Mouse (Mus musculus) hindbrain, embryonic 11.5 days (tissue): ENCODE results near the gene Arvcf. TPM values are rescaled to one million over a fixed set of nuclear protein-coding genes. Genes with fewer than 3 reads are reported as not detected.

Source experiments
- ATAC-seq: fragments of 200-750 bp; cut with Nextera tagmentation; 2 replicates; pipeline ENCODE4 v1.8.0; 2017; ENCODE audit warnings: mild to moderate bottlenecking, moderate TSS enrichment, moderate library complexity; ENCODE audit not compliant: low FRiP score
- DNase-seq: peaks from one replicate; pipeline ENCODE4 v3.0.0-alpha.2; 2015; ENCODE audit warnings: low spot score
- H3K27ac ChIP-seq: fragments of 300-500 bp; sonication (generic); 2 replicates; pipeline ENCODE4 v1.5.1; 2014; ENCODE audit warnings: mild to moderate bottlenecking, low read depth, low read length
- H3K27me3 ChIP-seq: fragments of 300-500 bp; sonication (generic); 2 replicates; pipeline ENCODE4 v1.6.1; 2014; ENCODE audit warnings: mild to moderate bottlenecking, low read length, moderate library complexity, mixed read lengths; ENCODE audit not compliant: control insufficient read depth, insufficient read depth
- H3K36me3 ChIP-seq: fragments of 300-500 bp; sonication (generic); 2 replicates; pipeline ENCODE4 v1.6.1; 2014; ENCODE audit warnings: mild to moderate bottlenecking, low read length, moderate library complexity, mixed read lengths; ENCODE audit not compliant: control insufficient read depth, insufficient read depth
- H3K4me1 ChIP-seq: fragments of 300-500 bp; sonication (generic); replicated peaks from 2 replicates; pipeline ENCODE4 v1.6.1; 2014; ENCODE audit warnings: low read length, mixed read lengths; ENCODE audit not compliant: control insufficient read depth, insufficient read depth
- H3K4me2 ChIP-seq: fragments of 300-500 bp; sonication (generic); replicated peaks from 2 replicates; pipeline ENCODE4 v1.6.1; 2014; ENCODE audit warnings: mild to moderate bottlenecking, low read depth, low read length
- H3K4me3 ChIP-seq: fragments of 300-500 bp; sonication (generic); 2 replicates; pipeline ENCODE4 v1.5.1; 2014; ENCODE audit warnings: low read depth, low read length
- H3K9ac ChIP-seq: fragments of 300-500 bp; sonication (generic); 2 replicates; pipeline ENCODE4 v1.6.1; 2014; ENCODE audit warnings: low read depth, low read length
- H3K9me3 ChIP-seq: fragments of 300-500 bp; sonication (generic); 2 replicates; pipeline ENCODE4 v1.6.1; 2016; ENCODE audit warnings: low read length; ENCODE audit not compliant: control insufficient read depth
- WGBS: fragments of 180-500 bp; shearing (Covaris S2); extraction: QIAGEN DNeasy Blood & Tissue Kit; methylation state at CpG from one replicate; pipeline ENCODE4 v1.1.7; 2014; 5-methylcytosine and 5-hydroxymethylcytosine counted together
- polyA plus RNA-seq: library from polyadenylated mRNA; unstranded; fragments of >200 nt; fragmentation: Nextera tagmentation; extraction: Ambion mirVana; gene quantifications from 2 replicates; pipeline ENCODE4 v1.2.1, GENCODE M21; 2014

The Arvcf gene
- polyA plus RNA-seq, 1 experiment from 2014 or later = 62.0 TPM

- WGBS = 18% methylated on average over 11 of the region's 11 CpGs
- H3K27ac ChIP-seq = peak overlapping the region; percentile 80
- no peaks in the 10 kb centered on the region for H3K9me3 ChIP-seq
- peak overlapping the region; percentile 44 for H3K9ac ChIP-seq
- peaks cover 33% of the 10 kb centered on the region for H3K4me1 ChIP-seq
- H3K36me3 ChIP-seq = peaks cover 25% of the 10 kb centered on the region
- H3K4me3 ChIP-seq = peak overlapping the region; percentile 6; the same call in 1 of the 2 replicates
- no peaks in the 10 kb centered on the region for H3K27me3 ChIP-seq
- peak; percentile 55 for DNase-seq
- peak; percentile 42 for ATAC-seq
- peak overlapping the region; percentile 32 for H3K4me2 ChIP-seq
These were observed 47.0 kb downstream of the Arvcf start for GRCm38 (mm10) chr16:18394777-18395619.

- H3K27me3 ChIP-seq = no peaks in the 10 kb centered on the region
- 25% methylated on average over 6 of the region's 7 CpGs for WGBS
- peak overlapping the region; percentile 32 for H3K4me2 ChIP-seq
- ATAC-seq (no peak), DNase-seq (no peak)
- H3K4me3 ChIP-seq = no peak overlapping the region
- H3K27ac ChIP-seq = peak overlapping the region; percentile 80
- H3K9me3 ChIP-seq = no peaks in the 10 kb centered on the region
- peak overlapping the region; percentile 12; the same call in 1 of the 2 replicates for H3K9ac ChIP-seq
- H3K4me1 ChIP-seq = peaks cover 40% of the 10 kb centered on the region
- H3K36me3 ChIP-seq = peaks cover 25% of the 10 kb centered on the region
These were observed 47.6 kb downstream of the Arvcf start for GRCm38 (mm10) chr16:18395620-18396036.

- 71% methylated on average over 2 of the region's 2 CpGs for WGBS
- ATAC-seq (no peak), DNase-seq (no peak)
- Histone ChIP-seq H3K4me2 (peak overlapping the region; percentile 32), H3K9me3 (no peaks in the 10 kb centered on the region), H3K27ac (peak overlapping the region; percentile 80), H3K9ac (no peak overlapping the region), H3K4me3 (no peak overlapping the region), H3K4me1 (peaks cover 46% of the 10 kb centered on the region), H3K27me3 (no peaks in the 10 kb centered on the region), H3K36me3 (peaks cover 25% of the 10 kb centered on the region)
These were observed 48.2 kb downstream of the Arvcf start for GRCm38 (mm10) chr16:18396201-18396600.

- 97% methylated on average over 27 of the region's 27 CpGs for WGBS
- Histone ChIP-seq H3K36me3 (peaks cover 33% of the 10 kb centered on the region), H3K9me3 (no peaks in the 10 kb centered on the region), H3K27ac (no peak overlapping the region), H3K4me1 (peaks cover 50% of the 10 kb centered on the region), H3K9ac (no peak overlapping the region), H3K27me3 (no peaks in the 10 kb centered on the region), H3K4me3 (no peak overlapping the region), H3K4me2 (no peak overlapping the region)
- ATAC-seq = no peak
- no peak for DNase-seq
These were observed 49.0 kb downstream of the Arvcf start for GRCm38 (mm10) chr16:18396791-18397621.

GRCm38 (mm10) chr16:18400028-18400427, 52.0 kb downstream of the Arvcf start:
- Histone ChIP-seq H3K9me3 (no peaks in the 10 kb centered on the region), H3K36me3 (peaks cover 49% of the 10 kb centered on the region), H3K9ac (peak overlapping the region; percentile 24; the same call in 1 of the 2 replicates), H3K27ac (peak overlapping the region; percentile 84), H3K4me3 (no peak overlapping the region), H3K4me1 (peaks cover 36% of the 10 kb centered on the region), H3K4me2 (0 out of 2 replicates have a peak overlapping the region, but pooled peaks have one; percentile 3), H3K27me3 (no peaks in the 10 kb centered on the region)
- DNase-seq = no peak
- ATAC-seq = no peak
- 60% methylated on average over 9 of the region's 9 CpGs for WGBS

- peaks cover 36% of the 10 kb centered on the region for H3K4me1 ChIP-seq
- no peaks in the 10 kb centered on the region for H3K27me3 ChIP-seq
- 26% methylated on average over 7 of the region's 7 CpGs for WGBS
- H3K4me2 ChIP-seq = peak overlapping the region; percentile 15
- H3K9me3 ChIP-seq = no peaks in the 10 kb centered on the region
- peak overlapping the region; percentile 84 for H3K27ac ChIP-seq
- peak; percentile 90 for DNase-seq
- peaks cover 54% of the 10 kb centered on the region for H3K36me3 ChIP-seq
- peak; percentile 92 for ATAC-seq
- peak overlapping the region; percentile 24; the same call in 1 of the 2 replicates for H3K9ac ChIP-seq
- no peak overlapping the region for H3K4me3 ChIP-seq
These were observed 52.7 kb downstream of the Arvcf start for GRCm38 (mm10) chr16:18400472-18401216.

- Histone ChIP-seq H3K27me3 (no peaks in the 10 kb centered on the region), H3K36me3 (peaks cover 42% of the 10 kb centered on the region), H3K9me3 (no peaks in the 10 kb centered on the region), H3K4me1 (peaks cover 29% of the 10 kb centered on the region), H3K27ac (no peak overlapping the region), H3K9ac (no peak overlapping the region), H3K4me2 (no peak overlapping the region), H3K4me3 (no peak overlapping the region)
- ATAC-seq (no peak), DNase-seq (no peak)
- 95% methylated on average over 12 of the region's 12 CpGs for WGBS
These were observed 55.3 kb downstream of the Arvcf start for GRCm38 (mm10) chr16:18403285-18403684.
